Mouse (Mus musculus) CD4-positive, CD25-positive, alpha-beta regulatory T cell, adult 9 weeks (primary cell): Measurements from ENCODE around the gene Shisal1. TPM values are rescaled to one million over a fixed set of nuclear protein-coding genes. Genes with fewer than 3 reads are reported as not detected.

Experiments used
- polyA plus RNA-seq: library from polyadenylated mRNA; unstranded; fragments of 100-300 nt; shearing (Covaris generic); gene quantifications from one replicate; pipeline ENCODE4 v1.2.1, GENCODE M21; 2017

Shisal1 gene
- polyA plus RNA-seq = not detected

GRCm38 (mm10) chr15:84446997-84447396 is at the start of gene Shisal1:
Gene Shisal1, minus strand, starts transcription at chr15:84447097.

Other genes starting within 250 kb of the Shisal1 start
- 1.6 TPM for gene Parvb, start 215.1 kb downstream of the Shisal1 start, polyA plus RNA-seq
- gene Parvg, start 123.1 kb downstream of the Shisal1 start, polyA plus RNA-seq = 160 TPM
- 3.0 TPM for gene Rtl6, start 110.7 kb upstream of the Shisal1 start, polyA plus RNA-seq
- not detected for gene Prr5, start 222.5 kb upstream of the Shisal1 start, polyA plus RNA-seq